Mouse (Mus musculus) CH12F3 (cell line): ENCODE measurements around the gene Glis3.

Experiments
- in situ Hi-C: fragments of 300-500 bp; cut with MboI; formaldehyde crosslinking; loops from 2 replicates; pipeline ENCODE4 v1.14.3; 2020; ENCODE audit warnings: low sequenced_read_pairs

The Glis3 gene

DNA sequence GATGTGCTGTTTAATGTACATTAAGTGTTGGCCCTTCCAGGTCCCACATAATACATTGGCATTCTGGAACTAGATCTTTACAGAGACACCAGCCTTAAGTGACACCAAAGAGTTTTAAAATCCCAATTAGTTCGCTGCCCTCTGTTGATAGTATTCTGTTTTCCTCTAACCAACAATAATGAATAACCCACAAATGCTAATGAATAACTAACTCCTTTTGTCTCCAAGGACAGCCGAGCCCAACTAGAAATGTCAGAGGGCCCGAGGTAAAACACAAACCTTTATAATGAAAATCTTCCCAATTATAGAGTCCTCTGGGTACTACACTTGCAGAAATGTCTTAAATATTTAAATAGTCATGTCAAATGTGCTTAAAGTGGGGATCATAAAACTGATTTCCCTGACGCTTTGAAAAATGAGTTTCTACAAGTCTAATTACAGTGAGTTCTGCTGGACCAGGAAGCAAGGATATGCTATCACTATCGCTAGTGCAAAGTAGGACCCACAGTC is 22.1 kb downstream of the Glis3 start:
- in situ Hi-C loops = no loop called here

DNA sequence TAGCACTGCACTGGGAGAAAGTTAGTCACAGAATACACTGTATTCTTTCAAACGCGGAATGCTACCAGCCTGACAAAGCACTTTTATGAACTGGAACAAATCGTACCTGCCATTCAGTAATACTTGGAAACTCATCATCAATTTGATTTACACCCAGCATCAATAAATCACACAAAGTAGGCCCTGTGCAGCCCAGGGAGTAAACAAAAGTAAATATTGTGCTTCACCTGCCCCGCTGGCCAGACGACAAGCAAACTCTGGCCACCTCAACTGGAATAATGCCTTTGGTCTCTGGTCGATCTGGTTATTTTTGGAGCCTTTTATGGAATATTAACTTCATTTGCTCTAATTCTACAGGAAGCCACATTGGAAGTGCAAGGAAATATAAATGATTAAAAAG is 23.0 kb downstream of the Glis3 start:
- in situ Hi-C loops = no loop called here

GRCm38 (mm10) chr19:28655166-28655565 is 24.7 kb downstream of the Glis3 start:
- in situ Hi-C loops = no loop called here

DNA sequence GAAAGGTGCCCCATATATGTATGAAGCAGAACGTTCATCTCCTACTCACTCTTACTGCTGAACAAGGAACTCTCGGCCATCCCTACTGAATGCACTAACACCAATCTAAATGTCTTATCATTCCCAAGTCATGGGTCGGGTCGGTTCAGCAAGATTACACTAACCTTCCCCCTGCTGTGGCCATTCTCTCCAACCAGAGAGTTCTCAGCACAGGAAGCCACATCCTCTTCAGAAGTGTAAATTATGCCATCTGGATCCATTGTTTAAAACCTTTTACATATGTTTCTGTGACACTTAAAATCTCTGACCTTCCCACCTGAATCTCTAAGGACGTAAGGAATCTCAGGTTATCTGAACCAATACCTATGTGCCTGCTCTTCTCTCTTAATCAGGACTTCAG is 29.0 kb downstream of the Glis3 start:
- in situ Hi-C loops = no loop called here

DNA sequence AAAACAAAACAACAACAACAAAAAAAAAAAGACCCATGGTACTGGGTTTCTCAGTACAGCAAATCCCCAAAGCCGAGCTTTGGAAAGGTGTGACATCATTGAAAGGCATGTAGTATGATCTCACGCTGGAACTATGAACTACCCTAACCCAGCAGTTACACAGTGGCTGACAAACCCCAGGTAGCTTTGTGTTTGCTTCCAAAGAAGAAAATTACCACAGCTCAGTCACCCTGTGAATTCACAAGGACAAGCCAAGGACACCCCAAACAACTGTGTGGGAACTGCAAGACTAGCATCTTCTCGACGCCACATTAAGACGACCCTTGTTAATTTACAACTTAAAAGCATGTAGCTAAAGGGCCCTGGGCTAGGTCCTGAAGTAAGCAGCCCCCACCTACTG is 30.4 kb downstream of the Glis3 start:
- in situ Hi-C loops = no loop called here

- in situ Hi-C loops = no loop called here
These were observed 31.0 kb downstream of the Glis3 start for GRCm38 (mm10) chr19:28648881-28649280.

- in situ Hi-C loops = no loop called here
These were observed 32.5 kb downstream of the Glis3 start for GRCm38 (mm10) chr19:28647424-28647823.

DNA sequence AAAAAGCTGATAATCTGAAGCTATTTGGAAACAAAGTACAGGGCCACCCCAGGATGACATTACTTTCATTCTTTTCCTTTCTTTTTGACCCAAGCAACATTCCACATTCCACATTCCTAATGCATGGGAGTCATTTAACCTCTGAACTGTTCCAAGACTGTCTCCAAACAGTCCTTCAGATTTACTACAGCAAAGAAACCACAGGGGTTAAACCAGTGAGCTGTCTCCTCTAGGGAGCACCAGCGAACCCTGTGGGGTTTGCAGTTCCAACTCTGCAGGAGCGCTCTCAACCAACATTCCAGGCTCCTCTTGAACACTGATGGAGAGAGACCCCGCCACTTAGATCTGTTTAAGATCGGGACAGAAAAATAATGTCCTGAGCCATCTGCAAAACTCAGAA is 33.6 kb downstream of the Glis3 start:
- in situ Hi-C loops = no loop called here

DNA sequence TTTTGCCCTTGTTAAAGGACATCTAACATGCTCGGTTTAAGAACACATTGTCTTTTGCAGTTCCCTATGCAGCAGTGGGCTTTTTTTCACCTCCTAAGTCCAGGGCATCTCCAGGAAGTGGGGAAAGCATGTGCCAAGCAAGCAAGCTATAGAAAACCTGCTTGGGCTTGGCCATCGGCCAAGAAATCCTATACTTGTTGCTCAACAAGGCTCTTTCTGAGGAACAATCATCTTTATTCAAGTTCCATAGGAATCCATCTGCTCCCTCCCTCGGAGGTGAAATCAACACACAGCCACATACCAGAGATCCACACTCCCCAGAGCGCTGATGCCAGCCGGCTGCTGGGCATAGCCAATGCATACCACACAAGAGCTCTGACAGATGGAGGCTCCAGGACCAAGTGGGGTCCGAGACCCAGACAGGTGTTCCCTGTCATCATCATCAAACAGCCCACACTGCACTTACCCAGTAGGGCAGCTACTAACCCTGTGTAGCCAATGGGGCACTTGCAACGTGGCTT is 39.0 kb downstream of the Glis3 start:
- in situ Hi-C loops = no loop called here

- in situ Hi-C loops = no loop called here
These were observed 43.8 kb downstream of the Glis3 start for GRCm38 (mm10) chr19:28635991-28636553.

- in situ Hi-C loops = no loop called here
These were observed 44.9 kb downstream of the Glis3 start for GRCm38 (mm10) chr19:28634986-28635385.

- in situ Hi-C loops = no loop called here
These were observed 51.5 kb downstream of the Glis3 start for GRCm38 (mm10) chr19:28628416-28628815.

DNA sequence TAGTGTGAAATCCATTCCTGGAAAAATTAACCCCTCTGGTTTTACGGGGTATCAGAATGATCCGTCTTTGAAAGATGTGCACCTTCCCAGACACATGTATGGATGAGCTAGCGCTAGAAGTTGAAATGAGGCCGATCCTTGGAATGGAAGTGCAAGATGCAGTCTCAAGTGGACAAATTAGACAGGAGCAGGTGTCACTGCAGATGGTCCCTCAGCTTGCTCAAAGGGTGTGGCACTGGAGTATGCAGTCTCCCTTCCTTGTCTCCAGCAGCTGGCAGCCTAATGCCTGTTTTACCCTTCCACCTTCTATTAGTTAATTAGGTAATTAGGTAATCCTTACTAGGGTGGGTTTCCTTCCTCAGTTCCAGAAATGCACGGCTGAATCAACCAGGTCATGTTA is 53.7 kb downstream of the Glis3 start:
- in situ Hi-C loops = no loop called here

DNA sequence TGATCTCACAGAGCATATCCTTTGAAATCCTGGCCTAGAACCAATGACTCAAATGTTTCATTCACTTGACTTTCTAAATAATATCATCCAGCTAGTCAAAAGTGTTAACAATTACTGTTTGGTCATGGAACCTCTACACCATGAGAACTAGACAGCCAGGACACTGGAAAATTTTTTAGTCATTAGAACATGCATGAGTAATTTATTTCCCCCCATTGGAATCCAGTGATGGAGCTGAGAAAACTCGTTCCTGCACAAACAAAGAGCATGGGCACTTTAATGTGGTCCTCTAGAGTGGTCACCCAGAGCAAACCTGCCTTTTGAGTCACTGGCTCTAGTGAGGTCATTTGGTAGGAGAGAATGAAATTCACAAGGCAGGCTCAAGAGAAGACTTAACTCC is 55.3 kb downstream of the Glis3 start:
- in situ Hi-C loops = no loop called here

DNA sequence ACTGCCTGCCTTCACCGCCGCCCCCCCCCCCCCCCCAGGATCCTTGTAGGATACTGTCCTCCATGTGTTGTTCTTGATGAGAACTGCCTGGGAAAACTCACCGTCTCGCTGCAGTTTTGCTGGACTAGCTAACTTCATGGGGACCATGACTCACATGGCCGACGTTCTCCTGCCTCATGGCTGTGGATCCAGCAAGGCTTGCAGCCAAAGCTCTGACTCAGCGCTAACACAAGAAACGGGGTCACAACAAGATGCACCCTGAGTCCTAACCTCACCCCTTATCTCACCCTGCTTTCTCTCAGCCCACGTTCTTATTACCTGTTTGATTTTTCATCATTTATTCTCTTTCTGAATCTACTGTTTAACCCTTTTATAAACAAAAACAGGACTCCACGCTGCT is 56.2 kb downstream of the Glis3 start:
- in situ Hi-C loops = no loop called here

- in situ Hi-C loops = no loop called here
These were observed 58.0 kb downstream of the Glis3 start for GRCm38 (mm10) chr19:28621608-28622505.

- in situ Hi-C loops = no loop called here
These were observed 62.1 kb downstream of the Glis3 start for GRCm38 (mm10) chr19:28617736-28618135.

DNA sequence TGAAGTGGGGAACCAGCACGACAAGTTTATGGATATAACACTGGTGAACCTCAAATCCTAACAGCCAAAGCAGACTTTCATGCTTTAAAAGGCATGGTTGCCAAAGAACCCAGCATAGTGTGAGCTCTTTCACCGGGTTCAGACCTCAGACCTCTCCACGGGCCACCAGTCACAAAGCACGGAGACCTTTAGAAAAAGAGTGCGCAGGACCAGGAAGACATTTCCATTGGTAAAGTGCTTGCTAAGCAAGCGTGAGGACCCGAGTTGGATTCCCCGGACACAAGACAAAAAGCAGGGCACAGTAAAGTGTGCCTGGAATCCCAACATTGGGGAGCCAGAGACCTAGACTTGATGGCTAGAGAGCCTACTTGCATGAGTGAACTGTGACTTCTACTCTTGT is 62.7 kb downstream of the Glis3 start:
- in situ Hi-C loops = no loop called here

DNA sequence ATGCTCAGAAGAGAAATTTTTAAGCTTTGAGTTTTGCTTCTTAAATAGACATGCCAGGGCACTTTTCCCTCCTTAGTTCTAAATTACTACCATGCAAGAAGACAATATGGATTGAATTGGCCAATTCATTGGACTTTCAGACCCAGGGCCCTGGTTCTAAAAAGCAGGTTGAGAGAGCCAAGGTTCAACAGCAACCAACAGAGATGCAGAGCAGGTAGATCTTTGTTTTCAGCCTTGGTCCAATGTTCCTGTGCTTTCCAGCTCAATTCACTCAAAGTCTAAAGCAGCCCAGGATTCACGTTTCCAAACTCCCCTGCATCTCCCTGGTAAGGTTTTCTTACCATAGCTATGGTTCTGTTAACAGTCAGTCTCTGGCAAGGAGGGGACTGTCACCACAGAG is 63.4 kb downstream of the Glis3 start:
- in situ Hi-C loops = no loop called here

- in situ Hi-C loops = no loop called here
These were observed 67.6 kb downstream of the Glis3 start for GRCm38 (mm10) chr19:28612249-28612648.

DNA sequence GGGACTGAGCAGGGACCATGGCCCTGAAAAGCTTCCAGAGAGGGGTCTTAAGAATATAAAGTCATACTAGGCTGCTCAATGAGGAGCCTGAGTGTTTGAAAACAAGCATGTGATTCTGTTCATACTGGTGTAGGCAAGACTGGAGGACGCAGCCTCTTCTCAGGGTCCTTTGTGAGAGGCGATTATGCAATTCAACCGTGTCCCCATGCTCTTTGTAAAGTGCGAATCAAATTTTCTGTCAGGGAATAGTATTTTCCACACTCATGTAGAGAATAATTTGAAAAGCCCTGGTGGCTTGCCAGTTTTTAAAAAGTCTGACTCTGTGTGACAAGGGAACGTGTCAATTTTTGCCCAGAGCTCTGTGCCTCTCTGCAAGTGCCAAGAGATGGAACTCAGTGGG is 71.1 kb downstream of the Glis3 start:
- in situ Hi-C loops = no loop called here

DNA sequence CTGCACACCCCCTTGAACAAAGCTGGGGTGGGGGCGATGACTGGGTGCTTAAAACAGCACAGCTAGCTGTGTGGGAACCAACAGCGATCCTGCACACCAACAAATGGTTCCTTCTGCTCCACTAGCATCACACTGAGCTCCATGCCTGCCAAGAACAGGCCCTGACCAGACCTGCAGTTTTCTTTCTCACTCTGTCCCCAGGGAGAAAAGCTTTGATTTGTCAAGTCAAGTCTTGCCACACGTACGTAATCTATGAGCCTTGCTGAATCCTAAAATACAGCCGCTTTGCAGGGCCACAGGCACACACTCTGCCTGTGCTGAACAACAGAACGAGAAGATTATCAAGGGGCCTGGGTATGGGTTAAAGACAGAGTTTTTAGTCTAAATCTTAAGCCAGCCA is 71.6 kb downstream of the Glis3 start:
- in situ Hi-C loops = no loop called here
